Mouse (Mus musculus): ENCODE data around the gene Ccdc74a. TPM values are rescaled to one million over a fixed set of nuclear protein-coding genes. Genes with fewer than 3 reads are reported as not detected.
A peak's percentile ranks its signal among the peaks of the same experiment; 100 is the strongest.
"Not testable (repeated sequence)": the region's sequence is repeated elsewhere in the genome, so short reads cannot be mapped to it uniquely, and the experiment has no call there.

Gene Ccdc74a
- 11.6 and 14.6 TPM in 2 replicates for polyA plus RNA-seq (2015; fragmentation: Nextera tagmentation; extraction: Ambion mirVana)

GRCm38 (mm10) chr16:17646310-17647114, at the start of gene Ccdc74a:
Gene Ccdc74a (plus strand): TSS chr16:17646470.
- 3% methylated on average over 59 of the region's 65 CpGs for WGBS

GRCm38 (mm10) chr16:17600944-17601562, 45.2 kb upstream of the Ccdc74a start:
- no peaks in the 10 kb centered on the region for H3K36me3 ChIP-seq (ENCODE audit: control insufficient read depth, insufficient read depth, low read length)
- H3K4me2 ChIP-seq (ENCODE audit: low read length) = no peak overlapping the region
- no peaks in the 10 kb centered on the region for H3K27me3 ChIP-seq (ENCODE audit: control insufficient read depth, insufficient read depth, low read depth, low read length)
- WGBS = 65% methylated on average over 3 of the region's 3 CpGs
- no peaks in the 10 kb centered on the region for H3K9me3 ChIP-seq (replicated peaks; ENCODE audit: control insufficient read depth, low read length, poor library complexity, severe bottlenecking)
- no peak overlapping the region for H3K9ac ChIP-seq (ENCODE audit: low read depth, low read length)
- ATAC-seq = no peak
- no peaks in the 10 kb centered on the region for H3K4me1 ChIP-seq (ENCODE audit: control insufficient read depth, insufficient read depth, low read length)
- no peak overlapping the region for H3K27ac ChIP-seq (ENCODE audit: low read length)
- no peak overlapping the region for H3K4me3 ChIP-seq (ENCODE audit: low read depth, low read length)

More at GRCm38 (mm10) chr16:17646310-17647114, at the start of gene Ccdc74a:
- H3K4me3 ChIP-seq (ENCODE audit: low read depth, low read length) = peak within 1 kb of the TSS; percentile 76
- peak within 1 kb of the TSS; percentile 77 for H3K4me2 ChIP-seq (ENCODE audit: low read length)
- H3K27ac ChIP-seq (ENCODE audit: low read length) = peak within 1 kb of the TSS; percentile 67; the same call in 1 of the 2 replicates
- peak; percentile 96 for ATAC-seq
- peak within 1 kb of the TSS; percentile 82 for H3K9ac ChIP-seq (ENCODE audit: low read depth, low read length)
- peaks cover 20% of the 10 kb centered on the region for H3K36me3 ChIP-seq (ENCODE audit: control insufficient read depth, insufficient read depth, low read length)
- no peaks in the 10 kb centered on the region for H3K27me3 ChIP-seq (ENCODE audit: control insufficient read depth, insufficient read depth, low read depth, low read length)
- peaks cover 8% of the 10 kb centered on the region for H3K4me1 ChIP-seq (ENCODE audit: control insufficient read depth, insufficient read depth, low read length)
- no peaks in the 10 kb centered on the region for H3K9me3 ChIP-seq (replicated peaks; ENCODE audit: control insufficient read depth, low read length, poor library complexity, severe bottlenecking)

GRCm38 (mm10) chr16:17604941-17605340, 41.3 kb upstream of the Ccdc74a start:
- H3K4me2 ChIP-seq (ENCODE audit: low read length) = no peak overlapping the region
- no peaks in the 10 kb centered on the region for H3K36me3 ChIP-seq (ENCODE audit: control insufficient read depth, insufficient read depth, low read length)
- no peaks in the 10 kb centered on the region for H3K27me3 ChIP-seq (ENCODE audit: control insufficient read depth, insufficient read depth, low read depth, low read length)
- no peaks in the 10 kb centered on the region for H3K4me1 ChIP-seq (ENCODE audit: control insufficient read depth, insufficient read depth, low read length)
- no peak overlapping the region for H3K4me3 ChIP-seq (ENCODE audit: low read depth, low read length)
- no peak overlapping the region for H3K9ac ChIP-seq (ENCODE audit: low read depth, low read length)
- H3K9me3 ChIP-seq (replicated peaks; ENCODE audit: control insufficient read depth, low read length, poor library complexity, severe bottlenecking) = no peaks in the 10 kb centered on the region
- no peak for ATAC-seq
- WGBS = 40% methylated on average over 4 of the region's 4 CpGs
- no peak overlapping the region for H3K27ac ChIP-seq (ENCODE audit: low read length)

- Histone ChIP-seq H3K9me3 (replicated peaks; ENCODE audit: control insufficient read depth, low read length, poor library complexity, severe bottlenecking) (no peaks in the 10 kb centered on the region), H3K36me3 (ENCODE audit: control insufficient read depth, insufficient read depth, low read length) (no peaks in the 10 kb centered on the region), H3K27ac (ENCODE audit: low read length) (no peak overlapping the region), H3K9ac (ENCODE audit: low read depth, low read length) (no peak overlapping the region), H3K27me3 (ENCODE audit: control insufficient read depth, insufficient read depth, low read depth, low read length) (no peaks in the 10 kb centered on the region), H3K4me3 (ENCODE audit: low read depth, low read length) (no peak overlapping the region), H3K4me1 (ENCODE audit: control insufficient read depth, insufficient read depth, low read length) (no peaks in the 10 kb centered on the region), H3K4me2 (ENCODE audit: low read length) (no peak overlapping the region)
- no peak for ATAC-seq
- WGBS = 76% methylated on average over 5 of the region's 5 CpGs
Observed at GRCm38 (mm10) chr16:17605684-17606083, 40.6 kb upstream of the Ccdc74a start.

- Histone ChIP-seq H3K4me1 (ENCODE audit: control insufficient read depth, insufficient read depth, low read length) (no peaks in the 10 kb centered on the region), H3K27ac (ENCODE audit: low read length) (no peak overlapping the region), H3K9me3 (replicated peaks; ENCODE audit: control insufficient read depth, low read length, poor library complexity, severe bottlenecking) (no peaks in the 10 kb centered on the region), H3K4me3 (ENCODE audit: low read depth, low read length) (no peak overlapping the region), H3K27me3 (ENCODE audit: control insufficient read depth, insufficient read depth, low read depth, low read length) (no peaks in the 10 kb centered on the region), H3K36me3 (ENCODE audit: control insufficient read depth, insufficient read depth, low read length) (no peaks in the 10 kb centered on the region), H3K4me2 (ENCODE audit: low read length) (no peak overlapping the region), H3K9ac (ENCODE audit: low read depth, low read length) (no peak overlapping the region)
- no peak for ATAC-seq
- 69% methylated on average over 4 of the region's 4 CpGs for WGBS
Observed at GRCm38 (mm10) chr16:17611383-17611782, 34.9 kb upstream of the Ccdc74a start.

- H3K27me3 ChIP-seq (ENCODE audit: control insufficient read depth, insufficient read depth, low read depth, low read length); H3K4me3 ChIP-seq (ENCODE audit: low read depth, low read length); H3K4me1 ChIP-seq (ENCODE audit: control insufficient read depth, insufficient read depth, low read length); ATAC-seq; H3K9me3 ChIP-seq (replicated peaks; ENCODE audit: control insufficient read depth, low read length, poor library complexity, severe bottlenecking); H3K9ac ChIP-seq (ENCODE audit: low read depth, low read length); H3K36me3 ChIP-seq (ENCODE audit: control insufficient read depth, insufficient read depth, low read length); H3K27ac ChIP-seq (ENCODE audit: low read length); H3K4me2 ChIP-seq (ENCODE audit: low read length): not testable (repeated sequence)
- 90% methylated on average over 6 of the region's 6 CpGs for WGBS
Observed at GRCm38 (mm10) chr16:17614740-17615139, 31.5 kb upstream of the Ccdc74a start.

- no peaks in the 10 kb centered on the region for H3K36me3 ChIP-seq (ENCODE audit: control insufficient read depth, insufficient read depth, low read length)
- H3K9me3 ChIP-seq (replicated peaks; ENCODE audit: control insufficient read depth, low read length, poor library complexity, severe bottlenecking) = no peaks in the 10 kb centered on the region
- H3K27ac ChIP-seq (ENCODE audit: low read length) = no peak overlapping the region
- no peak for ATAC-seq
- no peaks in the 10 kb centered on the region; the same call in 1 of the 2 replicates for H3K27me3 ChIP-seq (ENCODE audit: control insufficient read depth, insufficient read depth, low read depth, low read length)
- no peak overlapping the region for H3K4me2 ChIP-seq (ENCODE audit: low read length)
- 86% methylated on average over 5 of the region's 5 CpGs for WGBS
- H3K9ac ChIP-seq (ENCODE audit: low read depth, low read length) = no peak overlapping the region
- peaks cover 9% of the 10 kb centered on the region for H3K4me1 ChIP-seq (ENCODE audit: control insufficient read depth, insufficient read depth, low read length)
- no peak overlapping the region for H3K4me3 ChIP-seq (ENCODE audit: low read depth, low read length)
Observed at GRCm38 (mm10) chr16:17616212-17616611, 30.1 kb upstream of the Ccdc74a start.

GRCm38 (mm10) chr16:17617922-17618565, 28.2 kb upstream of the Ccdc74a start:
- no peak overlapping the region for H3K27ac ChIP-seq (ENCODE audit: low read length)
- no peak for ATAC-seq
- no peak overlapping the region for H3K9ac ChIP-seq (ENCODE audit: low read depth, low read length)
- no peak overlapping the region for H3K4me2 ChIP-seq (ENCODE audit: low read length)
- WGBS = 18% methylated on average over 13 of the region's 13 CpGs
- H3K36me3 ChIP-seq (ENCODE audit: control insufficient read depth, insufficient read depth, low read length) = no peaks in the 10 kb centered on the region
- H3K4me1 ChIP-seq (ENCODE audit: control insufficient read depth, insufficient read depth, low read length) = peaks cover 9% of the 10 kb centered on the region
- H3K4me3 ChIP-seq (ENCODE audit: low read depth, low read length) = no peak overlapping the region
- H3K9me3 ChIP-seq (replicated peaks; ENCODE audit: control insufficient read depth, low read length, poor library complexity, severe bottlenecking) = no peaks in the 10 kb centered on the region
- no peaks in the 10 kb centered on the region; the same call in 1 of the 2 replicates for H3K27me3 ChIP-seq (ENCODE audit: control insufficient read depth, insufficient read depth, low read depth, low read length)

Measured in midbrain, embryonic 16.5 days (tissue).